Mouse (Mus musculus): ENCODE results near the gene Aars2.
A peak's percentile ranks its signal among the peaks of the same experiment; 100 is the strongest.

DNA sequence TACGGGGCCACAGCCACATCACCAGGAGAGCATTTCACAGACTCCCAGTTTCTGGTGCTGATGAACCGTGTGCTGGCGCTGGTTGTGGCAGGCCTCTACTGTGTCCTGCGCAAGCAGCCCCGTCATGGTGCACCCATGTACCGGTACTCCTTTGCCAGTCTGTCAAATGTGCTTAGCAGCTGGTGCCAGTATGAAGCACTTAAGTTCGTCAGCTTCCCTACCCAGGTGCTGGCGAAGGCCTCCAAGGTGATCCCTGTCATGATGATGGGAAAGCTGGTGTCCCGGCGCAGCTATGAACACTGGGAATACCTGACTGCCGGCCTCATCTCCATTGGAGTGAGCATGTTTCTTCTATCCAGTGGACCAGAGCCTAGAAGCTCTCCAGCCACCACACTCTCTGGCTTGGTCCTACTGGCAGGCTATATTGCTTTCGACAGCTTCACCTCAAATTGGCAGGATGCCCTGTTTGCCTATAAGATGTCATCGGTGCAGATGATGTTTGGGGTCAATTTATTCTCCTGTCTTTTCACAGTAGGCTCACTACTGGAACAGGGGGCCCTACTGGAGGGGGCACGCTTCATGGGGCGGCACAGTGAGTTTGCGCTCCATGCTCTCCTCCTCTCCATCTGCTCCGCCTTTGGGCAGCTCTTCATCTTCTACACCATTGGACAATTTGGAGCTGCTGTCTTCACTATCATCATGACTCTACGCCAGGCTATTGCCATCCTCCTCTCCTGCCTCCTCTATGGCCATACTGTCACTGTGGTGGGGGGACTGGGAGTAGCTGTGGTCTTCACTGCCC is 59.9 kb downstream of the Aars2 start:
- TF ChIP-seq CHD1 (IDR thresholded peaks at IDR 0.05; ENCODE audit: low read depth, low read length) = no peak
- no peak for TF ChIP-seq CTCF (IDR thresholded peaks at IDR 0.05 in 2 of 3, conservative IDR thresholded peaks at IDR 0.05 in 1 of 3; ENCODE audit: control insufficient read depth in 1 of 3, insufficient read depth in 1 of 3, low read depth in 2 of 3, low read length in 3 of 3, poor library complexity in 1 of 3, severe bottlenecking in 1 of 3)
- TF ChIP-seq ZC3H11A (IDR thresholded peaks at IDR 0.05; ENCODE audit: low read depth, low read length) = no peak
- no peak for TF ChIP-seq SIN3A (IDR thresholded peaks at IDR 0.05; ENCODE audit: low read length)
- 0 out of 4 replicates have a peak, but pooled peaks of 1 of the 2 experiments have one; percentile 12 for TF ChIP-seq POLR2A (IDR thresholded peaks at IDR 0.05; ENCODE audit: control insufficient read depth in 1 of 2, insufficient read depth in 1 of 2, low read depth in 1 of 2, low read length in 2 of 2, poor library complexity in 1 of 2)
- TF ChIP-seq ZKSCAN1 (IDR thresholded peaks at IDR 0.05; ENCODE audit: low read depth, low read length) = no peak
- TF ChIP-seq TCF12 (IDR thresholded peaks at IDR 0.05; ENCODE audit: low read depth, low read length) = no peak
- TF ChIP-seq USF1 (IDR thresholded peaks at IDR 0.05; ENCODE audit: low read depth, low read length) = no peak
- no peak for TF ChIP-seq BHLHE40 (IDR thresholded peaks at IDR 0.05; ENCODE audit: borderline replicate concordance, low read depth, low read length)
